Comparison of ENCODE assay signal across 13 mouse cellular contexts in the genomic region with DNA sequence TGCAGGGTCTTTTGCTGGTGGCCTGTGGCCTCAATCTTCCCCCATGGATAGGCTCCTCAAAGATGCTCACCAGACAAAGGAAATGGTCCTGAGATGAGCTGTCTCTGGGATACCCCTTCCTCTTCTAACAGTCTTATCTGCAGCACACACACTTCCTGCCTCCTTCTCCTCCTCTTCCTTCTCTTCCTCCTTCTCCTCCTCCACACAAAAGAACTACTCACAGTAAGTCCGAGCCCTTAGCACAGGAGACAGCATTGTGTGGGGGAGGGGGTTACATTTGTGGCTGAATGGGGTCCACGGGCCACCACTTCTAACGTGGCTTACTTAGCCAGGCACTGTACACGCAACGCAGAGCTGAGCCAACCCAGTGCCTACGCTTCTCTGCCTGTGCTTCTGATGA. TPM values are rescaled to one million over a fixed set of nuclear protein-coding genes. Genes with fewer than 3 reads are reported as not detected.
A peak's percentile ranks its signal among the peaks of the same experiment; 100 is the strongest.
DNase-seq lines count a peak whose midpoint lies in the region; ATAC-seq lines count a peak whose summit lies in the region.
"Had no signal": no experiment of that assay in that cellular context is flagged by ENCODE, and none has a peak within 500 bp of the region (broad histone marks: within the 10 kb centered on the region; RNA-seq: fewer than 3 reads in every experiment).

No protein-coding gene starts in this region.

- DNase-seq in hindbrain, embryonic 10.5 days (ENCODE audit: low spot score): no peak
- no peak for DNase-seq in hindbrain, embryonic 11.5 days (ENCODE audit: low spot score)
- no peak for DNase-seq in hindbrain, embryonic 14.5 days (ENCODE audit: low spot score)
- no peak for DNase-seq in lung, postnatal 10 days
- DNase-seq: kidney, adult 2 months; lung, adult 18-20 months had no signal

- no peaks in the 10 kb centered on the region for H3K9me3 ChIP-seq in hindbrain, embryonic 10.5 days
- H3K9me3 ChIP-seq in hindbrain, embryonic 11.5 days (ENCODE audit: control insufficient read depth, low read length): no peaks in the 10 kb centered on the region
- no peaks in the 10 kb centered on the region for H3K9me3 ChIP-seq in embryonic facial prominence, embryonic 12.5 days
- no peaks in the 10 kb centered on the region for H3K9me3 ChIP-seq in hindbrain, embryonic 14.5 days (ENCODE audit: control insufficient read depth, low read length)
- no peaks in the 10 kb centered on the region for H3K9me3 ChIP-seq in midbrain, embryonic 16.5 days (replicated peaks; ENCODE audit: control insufficient read depth, low read length, poor library complexity, severe bottlenecking)
- H3K9me3 ChIP-seq in kidney, embryonic 16.5 days (ENCODE audit: low read length): no peaks in the 10 kb centered on the region

- H3K27me3 ChIP-seq in hindbrain, embryonic 10.5 days (ENCODE audit: insufficient read depth, poor library complexity, severe bottlenecking): no peaks in the 10 kb centered on the region
- H3K27me3 ChIP-seq in hindbrain, embryonic 11.5 days (ENCODE audit: control insufficient read depth, insufficient read depth, low read length): no peaks in the 10 kb centered on the region
- H3K27me3 ChIP-seq in embryonic facial prominence, embryonic 12.5 days: no peaks in the 10 kb centered on the region
- no peaks in the 10 kb centered on the region for H3K27me3 ChIP-seq in hindbrain, embryonic 14.5 days (ENCODE audit: control insufficient read depth, insufficient read depth, low read length)
- H3K27me3 ChIP-seq in midbrain, embryonic 16.5 days (ENCODE audit: control insufficient read depth, insufficient read depth, low read depth, low read length): no peaks in the 10 kb centered on the region
- no peaks in the 10 kb centered on the region for H3K27me3 ChIP-seq in kidney, embryonic 16.5 days (ENCODE audit: insufficient read depth, low read length)

- 78% methylated on average over 6 of the region's 6 CpGs for WGBS in hindbrain, embryonic 10.5 days
- WGBS in hindbrain, embryonic 11.5 days: 74% methylated on average over 6 of the region's 6 CpGs
- WGBS in embryonic facial prominence, embryonic 12.5 days: 51% methylated on average over 6 of the region's 6 CpGs
- 67% methylated on average over 6 of the region's 6 CpGs for WGBS in hindbrain, embryonic 14.5 days
- WGBS in midbrain, embryonic 16.5 days: 47% methylated on average over 6 of the region's 6 CpGs
- 66% methylated on average over 6 of the region's 6 CpGs for WGBS in kidney, embryonic 16.5 days

- H3K27ac ChIP-seq in hindbrain, embryonic 10.5 days: peak overlapping the region; percentile 59; the same call in 1 of the 2 replicates
- no peak overlapping the region; the same call in 1 of the 2 replicates for H3K27ac ChIP-seq in hindbrain, embryonic 11.5 days (ENCODE audit: low read depth, low read length)
- H3K27ac ChIP-seq in embryonic facial prominence, embryonic 12.5 days: peak overlapping the region; percentile 14; the same call in 1 of the 2 replicates
- H3K27ac ChIP-seq in hindbrain, embryonic 14.5 days: peak overlapping the region; percentile 74
- peak overlapping the region; percentile 47 for H3K27ac ChIP-seq in midbrain, embryonic 16.5 days (ENCODE audit: low read length)
- H3K27ac ChIP-seq in kidney, embryonic 16.5 days (ENCODE audit: low read length): no peak overlapping the region

- H3K36me3 ChIP-seq in hindbrain, embryonic 10.5 days: peaks cover 63% of the 10 kb centered on the region
- H3K36me3 ChIP-seq in hindbrain, embryonic 11.5 days (ENCODE audit: control insufficient read depth, insufficient read depth, low read length): peaks cover 11% of the 10 kb centered on the region; the same call in 1 of the 2 replicates
- peaks cover 39% of the 10 kb centered on the region for H3K36me3 ChIP-seq in embryonic facial prominence, embryonic 12.5 days
- peaks cover 52% of the 10 kb centered on the region for H3K36me3 ChIP-seq in hindbrain, embryonic 14.5 days (replicated peaks; ENCODE audit: control insufficient read depth, insufficient read depth)
- H3K36me3 ChIP-seq in midbrain, embryonic 16.5 days (ENCODE audit: control insufficient read depth, insufficient read depth, low read length): peaks cover 14% of the 10 kb centered on the region; the same call in 1 of the 2 replicates
- H3K36me3 ChIP-seq in kidney, embryonic 16.5 days (ENCODE audit: insufficient read depth, low read length): peaks cover 8% of the 10 kb centered on the region; the same call in 1 of the 2 replicates

- no peak overlapping the region for H3K4me2 ChIP-seq in hindbrain, embryonic 11.5 days (replicated peaks; ENCODE audit: low read depth, low read length)
- no peak overlapping the region for H3K4me2 ChIP-seq in embryonic facial prominence, embryonic 12.5 days (replicated peaks)
- no peak overlapping the region for H3K4me2 ChIP-seq in hindbrain, embryonic 14.5 days (replicated peaks)
- H3K4me2 ChIP-seq in midbrain, embryonic 16.5 days (ENCODE audit: low read length): no peak overlapping the region
- no peak overlapping the region for H3K4me2 ChIP-seq in kidney, embryonic 16.5 days (replicated peaks; ENCODE audit: low read depth, low read length)

- ATAC-seq in hindbrain, embryonic 11.5 days (ENCODE audit: low FRiP score): no peak
- no peak for ATAC-seq in embryonic facial prominence, embryonic 12.5 days (ENCODE audit: insufficient number of reproducible peaks, insufficient read depth, low FRiP score, low TSS enrichment)
- no peak for ATAC-seq in hindbrain, embryonic 14.5 days (ENCODE audit: low FRiP score)
- ATAC-seq in midbrain, embryonic 16.5 days: no peak
- ATAC-seq in kidney, embryonic 16.5 days (ENCODE audit: low FRiP score, low TSS enrichment): no peak

- H3K9ac ChIP-seq in hindbrain, embryonic 11.5 days (ENCODE audit: low read depth, low read length): no peak overlapping the region
- H3K9ac ChIP-seq in embryonic facial prominence, embryonic 12.5 days: no peak overlapping the region
- H3K9ac ChIP-seq in hindbrain, embryonic 14.5 days: no peak overlapping the region
- H3K9ac ChIP-seq in midbrain, embryonic 16.5 days (ENCODE audit: low read depth, low read length): no peak overlapping the region
- no peak overlapping the region for H3K9ac ChIP-seq in kidney, embryonic 16.5 days (replicated peaks; ENCODE audit: low read length)

- H3K4me1 ChIP-seq in hindbrain, embryonic 10.5 days (replicated peaks): peaks cover 31% of the 10 kb centered on the region
- H3K4me1 ChIP-seq in hindbrain, embryonic 11.5 days (replicated peaks; ENCODE audit: control insufficient read depth, insufficient read depth, low read length): no peaks in the 10 kb centered on the region
- peaks cover 21% of the 10 kb centered on the region for H3K4me1 ChIP-seq in embryonic facial prominence, embryonic 12.5 days
- peaks cover 13% of the 10 kb centered on the region; the same call in 1 of the 2 replicates for H3K4me1 ChIP-seq in hindbrain, embryonic 14.5 days (replicated peaks; ENCODE audit: control insufficient read depth, insufficient read depth, low read length)
- H3K4me1 ChIP-seq in midbrain, embryonic 16.5 days (ENCODE audit: control insufficient read depth, insufficient read depth, low read length): peaks cover 17% of the 10 kb centered on the region
- H3K4me1 ChIP-seq in kidney, embryonic 16.5 days (ENCODE audit: insufficient read depth, low read length): peaks cover 16% of the 10 kb centered on the region

- H3K4me3 ChIP-seq in hindbrain, embryonic 10.5 days: no peak overlapping the region
- no peak overlapping the region for H3K4me3 ChIP-seq in hindbrain, embryonic 11.5 days (ENCODE audit: low read depth, low read length)
- no peak overlapping the region for H3K4me3 ChIP-seq in embryonic facial prominence, embryonic 12.5 days
- H3K4me3 ChIP-seq in hindbrain, embryonic 14.5 days (replicated peaks; ENCODE audit: low read length): no peak overlapping the region
- no peak overlapping the region for H3K4me3 ChIP-seq in midbrain, embryonic 16.5 days (ENCODE audit: low read depth, low read length)
- no peak overlapping the region for H3K4me3 ChIP-seq in kidney, embryonic 16.5 days (ENCODE audit: low read length)

RNA-seq across cellular contexts. Expression of gene Lactbl1, which starts 30.6 kb away (rescaled TPM):
- 0.05 TPM in 1 of 2 replicates, not detected in the other for polyA plus RNA-seq in hindbrain, embryonic 10.5 days (2016; fragmentation: Nextera tagmentation; extraction: Ambion mirVana)
- not detected in 2 replicates for polyA plus RNA-seq in hindbrain, embryonic 11.5 days (2014; fragmentation: Nextera tagmentation; extraction: Ambion mirVana)
- not detected in 2 replicates for polyA plus RNA-seq in embryonic facial prominence, embryonic 12.5 days (2016; fragmentation: Nextera tagmentation; extraction: Ambion mirVana)
- polyA plus RNA-seq in hindbrain, embryonic 14.5 days (2014; fragmentation: Nextera tagmentation; extraction: Ambion mirVana): 0.07 and 0.12 TPM in 2 replicates
- 0.06 and 0.08 TPM in 2 replicates for polyA plus RNA-seq in midbrain, embryonic 16.5 days (2015; fragmentation: Nextera tagmentation; extraction: Ambion mirVana)
- not detected in 2 replicates for polyA plus RNA-seq in kidney, embryonic 16.5 days (2015; fragmentation: Nextera tagmentation; extraction: Ambion mirVana)
- polyA plus RNA-seq: embryonic facial prominence, embryonic 11.5 days; kidney, adult 2 months; neural tube, embryonic 11.5 days; small intestine, adult 2 months had no signal

RNA-seq across cellular contexts. Expression of gene Tex46, which starts 42.8 kb away (rescaled TPM):
- not detected in 2 replicates for polyA plus RNA-seq in hindbrain, embryonic 10.5 days (2016; fragmentation: Nextera tagmentation; extraction: Ambion mirVana)
- not detected in 2 replicates for polyA plus RNA-seq in hindbrain, embryonic 11.5 days (2014; fragmentation: Nextera tagmentation; extraction: Ambion mirVana)
- polyA plus RNA-seq in embryonic facial prominence, embryonic 12.5 days (2016; fragmentation: Nextera tagmentation; extraction: Ambion mirVana): not detected in 2 replicates
- polyA plus RNA-seq in hindbrain, embryonic 14.5 days (2014; fragmentation: Nextera tagmentation; extraction: Ambion mirVana): not detected in 2 replicates
- not detected in 2 replicates for polyA plus RNA-seq in midbrain, embryonic 16.5 days (2015; fragmentation: Nextera tagmentation; extraction: Ambion mirVana)
- polyA plus RNA-seq in kidney, embryonic 16.5 days (2015; fragmentation: Nextera tagmentation; extraction: Ambion mirVana): not detected in 2 replicates
- polyA plus RNA-seq: embryonic facial prominence, embryonic 11.5 days; kidney, adult 2 months; neural tube, embryonic 11.5 days; small intestine, adult 2 months; thymus, postnatal 0 days had no signal

RNA-seq across cellular contexts. Expression of gene Kdm1a, which starts 50.5 kb away (rescaled TPM):
- polyA plus RNA-seq in hindbrain, embryonic 10.5 days (2016; fragmentation: Nextera tagmentation; extraction: Ambion mirVana): 54.6 and 61.0 TPM in 2 replicates
- 91.7 and 102 TPM in 2 replicates for polyA plus RNA-seq in hindbrain, embryonic 11.5 days (2014; fragmentation: Nextera tagmentation; extraction: Ambion mirVana)
- 76.9 and 79.9 TPM in 2 replicates for polyA plus RNA-seq in embryonic facial prominence, embryonic 12.5 days (2016; fragmentation: Nextera tagmentation; extraction: Ambion mirVana)
- polyA plus RNA-seq in hindbrain, embryonic 14.5 days (2014; fragmentation: Nextera tagmentation; extraction: Ambion mirVana): 93.8 and 94.1 TPM in 2 replicates
- 59.4 and 61.4 TPM in 2 replicates for polyA plus RNA-seq in midbrain, embryonic 16.5 days (2015; fragmentation: Nextera tagmentation; extraction: Ambion mirVana)
- polyA plus RNA-seq in kidney, embryonic 16.5 days (2015; fragmentation: Nextera tagmentation; extraction: Ambion mirVana): 25.7 and 30.5 TPM in 2 replicates

Comparison
In these comparisons a context has a peak if more than half of its experiments do, and no peak if none do; other contexts are left out.
1. H3K27ac ChIP-seq: peak in hindbrain, embryonic 10.5 days (single experiment), embryonic facial prominence, embryonic 12.5 days (single experiment), hindbrain, embryonic 14.5 days (single experiment) and midbrain, embryonic 16.5 days (single experiment); none in hindbrain, embryonic 11.5 days (single experiment) and kidney, embryonic 16.5 days (single experiment).